Mouse (Mus musculus): Measurements from ENCODE around the gene Tcerg1l. TPM values are rescaled to one million over a fixed set of nuclear protein-coding genes. Genes with fewer than 3 reads are reported as not detected.

Tcerg1l gene
- polyA plus RNA-seq, 1 experiment from 2014 or later, result 0.10 TPM

- no peak overlapping the region for H3K27ac ChIP-seq
- no peaks in the 10 kb centered on the region for H3K9me3 ChIP-seq (replicated peaks)
- peaks cover 3% of the 10 kb centered on the region; the same call in 1 of the 2 replicates for H3K27me3 ChIP-seq
- no peak overlapping the region for H3K4me3 ChIP-seq
- no peak overlapping the region for H3K9ac ChIP-seq
- WGBS, result 70% methylated on average over 8 of the region's 8 CpGs
- no peaks in the 10 kb centered on the region for H3K4me1 ChIP-seq (replicated peaks)
- no peak for ATAC-seq (replicated peaks; ENCODE audit: insufficient number of reproducible peaks, insufficient read depth, low FRiP score, low read depth)
- H3K36me3 ChIP-seq, result no peaks in the 10 kb centered on the region
- no peak overlapping the region for H3K4me2 ChIP-seq
These were observed 40.1 kb downstream of the Tcerg1l start for GRCm38 (mm10) chr7:138357475-138357874.

DNA sequence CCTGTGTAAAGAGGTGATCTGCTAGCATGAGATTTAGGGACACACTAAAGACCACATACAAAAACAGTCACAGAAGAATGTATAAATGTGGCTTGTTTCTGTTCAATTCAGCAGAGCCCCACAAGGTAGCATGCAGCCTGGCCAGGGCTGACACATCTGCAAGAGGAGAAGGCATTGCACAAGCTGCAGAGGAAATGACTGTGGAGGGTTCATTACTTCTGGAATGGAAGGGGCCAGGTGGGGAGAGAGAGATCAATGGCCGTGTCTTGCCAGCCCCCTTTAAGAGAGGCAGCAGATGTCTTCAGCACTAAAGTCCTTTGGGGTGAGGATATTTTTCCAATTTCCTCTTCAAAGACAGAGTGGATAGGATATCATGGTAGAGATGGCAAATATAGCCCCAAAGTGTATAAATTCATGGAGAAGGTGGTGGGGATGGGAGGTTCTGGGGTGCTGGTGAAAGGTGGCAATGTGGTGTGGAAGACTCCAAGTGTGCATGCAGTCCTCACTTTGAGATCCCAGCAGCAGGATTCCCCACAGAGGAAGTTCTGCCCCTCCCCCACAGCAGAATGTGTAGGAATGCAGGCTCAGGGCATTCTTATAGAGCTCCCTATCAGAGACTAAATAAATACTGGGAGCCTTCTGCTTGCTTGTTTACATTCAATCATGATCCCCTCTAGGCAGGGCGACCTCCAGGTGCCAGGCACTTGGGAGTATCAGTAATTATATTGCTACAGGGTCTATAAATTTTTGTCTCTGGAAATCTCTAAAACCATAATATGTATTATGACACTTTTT, 40.7 kb downstream of the Tcerg1l start:
- peaks cover under 1% of the 10 kb centered on the region; the same call in 1 of the 2 replicates for H3K27me3 ChIP-seq
- no peak overlapping the region for H3K4me3 ChIP-seq
- H3K4me2 ChIP-seq, result no peak overlapping the region
- no peak for ATAC-seq (replicated peaks; ENCODE audit: insufficient number of reproducible peaks, insufficient read depth, low FRiP score, low read depth)
- no peaks in the 10 kb centered on the region for H3K4me1 ChIP-seq (replicated peaks)
- no peaks in the 10 kb centered on the region for H3K9me3 ChIP-seq (replicated peaks)
- H3K9ac ChIP-seq, result no peak overlapping the region
- H3K36me3 ChIP-seq, result no peaks in the 10 kb centered on the region
- H3K27ac ChIP-seq, result no peak overlapping the region
- WGBS, result 20% methylated on average over 2 of the region's 2 CpGs

- WGBS, result 80% methylated on average over 6 of the region's 6 CpGs
- Histone ChIP-seq H3K9me3 (replicated peaks) (no peaks in the 10 kb centered on the region), H3K4me1 (replicated peaks) (no peaks in the 10 kb centered on the region), H3K27ac (no peak overlapping the region), H3K36me3 (no peaks in the 10 kb centered on the region), H3K4me2 (no peak overlapping the region), H3K9ac (no peak overlapping the region), H3K27me3 (no peaks in the 10 kb centered on the region), H3K4me3 (no peak overlapping the region)
- ATAC-seq (replicated peaks; ENCODE audit: insufficient number of reproducible peaks, insufficient read depth, low FRiP score, low read depth), result no peak
These were observed 52.1 kb downstream of the Tcerg1l start for GRCm38 (mm10) chr7:138345451-138345850.

DNA sequence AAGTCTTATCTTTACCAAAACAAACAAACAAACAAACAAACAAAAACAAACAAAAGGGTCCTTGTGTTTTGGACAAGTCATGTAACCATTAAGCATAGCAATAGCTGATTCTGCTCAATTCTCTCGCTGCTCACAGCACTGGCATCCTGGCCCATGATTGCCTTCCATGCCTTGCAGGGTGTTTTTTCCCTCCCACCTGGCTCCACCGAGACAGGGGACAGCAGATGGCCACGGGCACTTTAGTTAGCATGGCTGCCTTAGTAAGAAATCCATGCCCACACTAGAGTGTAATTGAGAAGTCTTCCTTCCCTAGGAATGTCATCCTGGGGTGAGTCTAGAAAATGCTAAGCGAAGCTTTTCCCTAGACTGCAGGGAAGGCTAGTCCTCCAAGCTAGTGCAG, 59.1 kb downstream of the Tcerg1l start:
- no peak for ATAC-seq (replicated peaks; ENCODE audit: insufficient number of reproducible peaks, insufficient read depth, low FRiP score, low read depth)
- Histone ChIP-seq H3K27me3 (no peaks in the 10 kb centered on the region), H3K4me3 (no peak overlapping the region), H3K36me3 (no peaks in the 10 kb centered on the region), H3K9me3 (replicated peaks) (no peaks in the 10 kb centered on the region), H3K9ac (no peak overlapping the region), H3K4me2 (no peak overlapping the region), H3K4me1 (replicated peaks) (no peaks in the 10 kb centered on the region), H3K27ac (no peak overlapping the region)
- 65% methylated on average over 4 of the region's 4 CpGs for WGBS

GRCm38 (mm10) chr7:138337946-138338345, 59.6 kb downstream of the Tcerg1l start:
- Histone ChIP-seq H3K27ac (no peak overlapping the region), H3K4me2 (no peak overlapping the region), H3K27me3 (no peaks in the 10 kb centered on the region), H3K36me3 (no peaks in the 10 kb centered on the region), H3K9me3 (replicated peaks) (no peaks in the 10 kb centered on the region), H3K9ac (no peak overlapping the region), H3K4me1 (replicated peaks) (no peaks in the 10 kb centered on the region), H3K4me3 (no peak overlapping the region)
- no peak for ATAC-seq (replicated peaks; ENCODE audit: insufficient number of reproducible peaks, insufficient read depth, low FRiP score, low read depth)
- WGBS, result 56% methylated on average over 5 of the region's 5 CpGs

DNA sequence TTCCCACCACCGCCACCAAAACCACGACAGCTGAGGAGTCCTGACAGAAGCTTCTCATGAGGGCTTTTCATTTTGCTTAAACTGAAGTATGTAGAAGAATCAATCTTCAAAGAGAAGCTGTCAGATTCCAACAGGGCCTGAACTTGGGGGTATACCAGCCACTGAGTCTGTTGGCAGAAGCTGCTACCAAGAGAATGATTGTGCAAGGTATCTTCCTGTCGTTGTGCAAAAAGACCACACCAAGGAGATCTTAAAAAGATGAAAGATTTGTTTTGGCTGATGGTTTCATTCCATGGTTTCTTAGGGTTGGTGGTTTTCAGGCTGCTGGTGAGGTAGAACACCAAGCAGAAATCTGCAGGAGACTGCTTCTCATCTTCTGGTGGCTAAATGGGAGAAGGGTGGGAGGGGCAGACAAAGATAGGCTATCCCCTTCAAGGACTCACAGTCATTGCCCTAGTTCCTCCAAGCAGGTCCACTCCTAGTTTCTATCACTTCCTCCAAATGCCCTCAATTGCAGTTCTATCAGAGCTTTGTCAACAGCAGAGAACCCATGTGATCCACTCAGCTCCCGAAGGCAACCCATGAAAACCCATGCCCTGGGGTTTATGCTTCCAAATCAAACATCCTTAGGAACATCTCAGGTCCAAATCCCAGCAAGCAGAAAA, 64.9 kb downstream of the Tcerg1l start:
- no peaks in the 10 kb centered on the region for H3K27me3 ChIP-seq
- no peak overlapping the region for H3K9ac ChIP-seq
- no peak for ATAC-seq (replicated peaks; ENCODE audit: insufficient number of reproducible peaks, insufficient read depth, low FRiP score, low read depth)
- no peak overlapping the region for H3K4me3 ChIP-seq
- no peak overlapping the region for H3K27ac ChIP-seq
- no peak overlapping the region for H3K4me2 ChIP-seq
- WGBS, result 78% methylated on average over 4 of the region's 4 CpGs
- H3K9me3 ChIP-seq (replicated peaks), result no peaks in the 10 kb centered on the region
- H3K4me1 ChIP-seq (replicated peaks), result no peaks in the 10 kb centered on the region
- no peaks in the 10 kb centered on the region for H3K36me3 ChIP-seq

- no peak for ATAC-seq (replicated peaks; ENCODE audit: insufficient number of reproducible peaks, insufficient read depth, low FRiP score, low read depth)
- Histone ChIP-seq H3K36me3 (no peaks in the 10 kb centered on the region), H3K4me1 (replicated peaks) (no peaks in the 10 kb centered on the region), H3K9me3 (replicated peaks) (no peaks in the 10 kb centered on the region), H3K9ac (no peak overlapping the region), H3K4me3 (no peak overlapping the region), H3K4me2 (no peak overlapping the region), H3K27me3 (no peaks in the 10 kb centered on the region), H3K27ac (no peak overlapping the region)
- WGBS, result 67% methylated on average over 3 of the region's 3 CpGs
These were observed 66.3 kb downstream of the Tcerg1l start for GRCm38 (mm10) chr7:138331266-138331665.

GRCm38 (mm10) chr7:138328637-138329036, 68.9 kb downstream of the Tcerg1l start:
- Histone ChIP-seq H3K4me1 (replicated peaks) (no peaks in the 10 kb centered on the region), H3K27me3 (no peaks in the 10 kb centered on the region), H3K9me3 (replicated peaks) (no peaks in the 10 kb centered on the region), H3K36me3 (no peaks in the 10 kb centered on the region), H3K4me3 (no peak overlapping the region), H3K4me2 (no peak overlapping the region), H3K27ac (no peak overlapping the region), H3K9ac (no peak overlapping the region)
- 83% methylated on average over 6 of the region's 6 CpGs for WGBS
- no peak for ATAC-seq (replicated peaks; ENCODE audit: insufficient number of reproducible peaks, insufficient read depth, low FRiP score, low read depth)

GRCm38 (mm10) chr7:138326760-138327159, 70.8 kb downstream of the Tcerg1l start:
- Histone ChIP-seq H3K4me2 (no peak overlapping the region), H3K4me3 (no peak overlapping the region), H3K4me1 (replicated peaks) (no peaks in the 10 kb centered on the region), H3K27ac (no peak overlapping the region), H3K9ac (no peak overlapping the region), H3K36me3 (no peaks in the 10 kb centered on the region), H3K27me3 (no peaks in the 10 kb centered on the region), H3K9me3 (replicated peaks) (no peaks in the 10 kb centered on the region)
- 66% methylated on average over 3 of the region's 3 CpGs for WGBS
- no peak for ATAC-seq (replicated peaks; ENCODE audit: insufficient number of reproducible peaks, insufficient read depth, low FRiP score, low read depth)

- Histone ChIP-seq H3K4me2 (no peak overlapping the region), H3K9me3 (replicated peaks) (no peaks in the 10 kb centered on the region), H3K36me3 (no peaks in the 10 kb centered on the region), H3K4me3 (no peak overlapping the region), H3K27me3 (no peaks in the 10 kb centered on the region), H3K4me1 (replicated peaks) (no peaks in the 10 kb centered on the region), H3K27ac (no peak overlapping the region), H3K9ac (no peak overlapping the region)
- WGBS, result 83% methylated on average over 1 of the region's 1 CpGs
- no peak for ATAC-seq (replicated peaks; ENCODE audit: insufficient number of reproducible peaks, insufficient read depth, low FRiP score, low read depth)
These were observed 83.8 kb downstream of the Tcerg1l start for GRCm38 (mm10) chr7:138313733-138314132.

GRCm38 (mm10) chr7:138306126-138306525, 91.4 kb downstream of the Tcerg1l start:
- no peaks in the 10 kb centered on the region for H3K4me1 ChIP-seq (replicated peaks)
- 72% methylated on average over 3 of the region's 3 CpGs for WGBS
- no peak overlapping the region for H3K9ac ChIP-seq
- H3K27ac ChIP-seq, result no peak overlapping the region
- no peak overlapping the region for H3K4me3 ChIP-seq
- no peak overlapping the region for H3K4me2 ChIP-seq
- ATAC-seq (replicated peaks; ENCODE audit: insufficient number of reproducible peaks, insufficient read depth, low FRiP score, low read depth), result no peak
- no peaks in the 10 kb centered on the region for H3K36me3 ChIP-seq
- H3K9me3 ChIP-seq (replicated peaks), result no peaks in the 10 kb centered on the region
- no peaks in the 10 kb centered on the region for H3K27me3 ChIP-seq

GRCm38 (mm10) chr7:138284790-138285189, 112.7 kb downstream of the Tcerg1l start:
- Histone ChIP-seq H3K9ac (no peak overlapping the region), H3K9me3 (replicated peaks) (no peaks in the 10 kb centered on the region), H3K36me3 (no peaks in the 10 kb centered on the region), H3K4me3 (no peak overlapping the region), H3K27me3 (no peaks in the 10 kb centered on the region), H3K4me1 (replicated peaks) (no peaks in the 10 kb centered on the region), H3K27ac (no peak overlapping the region), H3K4me2 (no peak overlapping the region)
- no peak for ATAC-seq (replicated peaks; ENCODE audit: insufficient number of reproducible peaks, insufficient read depth, low FRiP score, low read depth)
- WGBS, result 74% methylated on average over 5 of the region's 5 CpGs

Measured in heart, embryonic 15.5 days (tissue).